In genomic region chr12:112470216-112470615, GRCm38 (mm10) we compare ENCODE assay signal across 17 mouse cellular contexts. TPM values are rescaled to one million over a fixed set of nuclear protein-coding genes. Genes with fewer than 3 reads are reported as not detected.
DNase-seq lines count a peak whose midpoint lies in the region; ATAC-seq lines count a peak whose summit lies in the region.
"Had no signal": no experiment of that assay in that cellular context is flagged by ENCODE, and none has a peak within 500 bp of the region (broad histone marks: within the 10 kb centered on the region; RNA-seq: fewer than 3 reads in every experiment).

No protein-coding gene starts in this region.

- WGBS in hindbrain, embryonic 10.5 days = 56% methylated on average over 5 of the region's 5 CpGs
- 26% methylated on average over 5 of the region's 5 CpGs for WGBS in hindbrain, embryonic 16.5 days
- 47% methylated on average over 5 of the region's 5 CpGs for WGBS in forebrain, embryonic 11.5 days
- WGBS in hindbrain, embryonic 13.5 days = 36% methylated on average over 5 of the region's 5 CpGs
- WGBS in midbrain, embryonic 12.5 days = 49% methylated on average over 5 of the region's 5 CpGs

- no peak overlapping the region for H3K9ac ChIP-seq in hindbrain, embryonic 16.5 days (ENCODE audit: low read depth, low read length)
- H3K9ac ChIP-seq in forebrain, embryonic 11.5 days (ENCODE audit: low read length) = no peak overlapping the region
- H3K9ac ChIP-seq in hindbrain, embryonic 13.5 days = no peak overlapping the region
- H3K9ac ChIP-seq in midbrain, embryonic 12.5 days (replicated peaks) = no peak overlapping the region
- H3K9ac ChIP-seq: heart, embryonic 15.5 days; limb, embryonic 15.5 days had no signal

- H3K9me3 ChIP-seq in hindbrain, embryonic 10.5 days = no peaks in the 10 kb centered on the region
- no peaks in the 10 kb centered on the region for H3K9me3 ChIP-seq in hindbrain, embryonic 16.5 days (ENCODE audit: control insufficient read depth, low read length)
- H3K9me3 ChIP-seq in forebrain, embryonic 11.5 days (ENCODE audit: control insufficient read depth, low read length) = no peaks in the 10 kb centered on the region
- H3K9me3 ChIP-seq in hindbrain, embryonic 13.5 days = no peaks in the 10 kb centered on the region
- no peaks in the 10 kb centered on the region for H3K9me3 ChIP-seq in midbrain, embryonic 12.5 days
- H3K9me3 ChIP-seq: heart, embryonic 15.5 days; limb, embryonic 15.5 days had no signal

- DNase-seq in hindbrain, embryonic 10.5 days (ENCODE audit: low spot score) = no peak
- no peak for DNase-seq in forebrain, embryonic 11.5 days (ENCODE audit: low spot score)
- DNase-seq in gastrocnemius, postnatal 25 days = no peak
- DNase-seq in adrenal gland, adult 8-10 months = no peak
- DNase-seq in spleen, adult 12 weeks (ENCODE audit: low spot score) = no peak
- DNase-seq: cerebellum, postnatal 36 days; heart, adult 11 months; lung, adult 2 months had no signal

- ATAC-seq in hindbrain, embryonic 16.5 days = no peak
- ATAC-seq in forebrain, embryonic 11.5 days (replicated peaks; ENCODE audit: low FRiP score) = peak; percentile 43; the same call in 1 of the 2 replicates
- no peak for ATAC-seq in hindbrain, embryonic 13.5 days (ENCODE audit: low FRiP score)
- peak; percentile 58; the same call in 1 of the 2 replicates for ATAC-seq in midbrain, embryonic 12.5 days (ENCODE audit: low FRiP score, low read depth)
- ATAC-seq: inflammation-experienced regulatory T-cells, adult 6 months had no signal

- peak overlapping the region; percentile 66 for H3K27ac ChIP-seq in hindbrain, embryonic 10.5 days
- H3K27ac ChIP-seq in hindbrain, embryonic 16.5 days (ENCODE audit: low read depth, low read length) = no peak overlapping the region
- H3K27ac ChIP-seq in forebrain, embryonic 11.5 days (ENCODE audit: low read depth, low read length) = peak overlapping the region; percentile 25; the same call in 1 of the 2 replicates
- H3K27ac ChIP-seq in hindbrain, embryonic 13.5 days = peak overlapping the region; percentile 55
- peak overlapping the region; percentile 68 for H3K27ac ChIP-seq in midbrain, embryonic 12.5 days (replicated peaks)
- H3K27ac ChIP-seq: heart, embryonic 15.5 days; layer of hippocampus, adult 2 months; limb, embryonic 15.5 days; macrophage had no signal

- peaks cover 70% of the 10 kb centered on the region for H3K27me3 ChIP-seq in hindbrain, embryonic 10.5 days (ENCODE audit: insufficient read depth, poor library complexity, severe bottlenecking)
- peaks cover 5% of the 10 kb centered on the region; the same call in 1 of the 2 replicates for H3K27me3 ChIP-seq in hindbrain, embryonic 16.5 days (replicated peaks; ENCODE audit: control insufficient read depth, insufficient read depth, low read length)
- H3K27me3 ChIP-seq in forebrain, embryonic 11.5 days (ENCODE audit: control insufficient read depth, insufficient read depth, low read length) = no peaks in the 10 kb centered on the region
- peaks cover 54% of the 10 kb centered on the region for H3K27me3 ChIP-seq in hindbrain, embryonic 13.5 days
- H3K27me3 ChIP-seq in midbrain, embryonic 12.5 days = peaks cover 75% of the 10 kb centered on the region

- peaks cover 60% of the 10 kb centered on the region for H3K4me1 ChIP-seq in hindbrain, embryonic 10.5 days (replicated peaks)
- peaks cover 10% of the 10 kb centered on the region for H3K4me1 ChIP-seq in hindbrain, embryonic 16.5 days (ENCODE audit: control insufficient read depth, insufficient read depth, low read depth, low read length)
- H3K4me1 ChIP-seq in forebrain, embryonic 11.5 days (replicated peaks; ENCODE audit: control insufficient read depth, insufficient read depth, low read length) = peaks cover 19% of the 10 kb centered on the region
- H3K4me1 ChIP-seq in hindbrain, embryonic 13.5 days (replicated peaks) = peaks cover 38% of the 10 kb centered on the region
- peaks cover 26% of the 10 kb centered on the region for H3K4me1 ChIP-seq in midbrain, embryonic 12.5 days
- H3K4me1 ChIP-seq: heart, embryonic 15.5 days; limb, embryonic 15.5 days had no signal

- no peak overlapping the region for H3K4me2 ChIP-seq in hindbrain, embryonic 16.5 days (ENCODE audit: low read length)
- no peak overlapping the region for H3K4me2 ChIP-seq in forebrain, embryonic 11.5 days (ENCODE audit: low read depth, low read length, severe bottlenecking)
- no peak overlapping the region for H3K4me2 ChIP-seq in hindbrain, embryonic 13.5 days
- no peak overlapping the region; the same call in 1 of the 2 replicates for H3K4me2 ChIP-seq in midbrain, embryonic 12.5 days (replicated peaks)
- H3K4me2 ChIP-seq: heart, embryonic 15.5 days; limb, embryonic 15.5 days had no signal

- H3K36me3 ChIP-seq in hindbrain, embryonic 10.5 days = no peaks in the 10 kb centered on the region
- no peaks in the 10 kb centered on the region for H3K36me3 ChIP-seq in hindbrain, embryonic 16.5 days (ENCODE audit: control insufficient read depth, insufficient read depth, low read length)
- no peaks in the 10 kb centered on the region for H3K36me3 ChIP-seq in forebrain, embryonic 11.5 days (ENCODE audit: control insufficient read depth, insufficient read depth, low read length)
- H3K36me3 ChIP-seq in hindbrain, embryonic 13.5 days = no peaks in the 10 kb centered on the region
- no peaks in the 10 kb centered on the region for H3K36me3 ChIP-seq in midbrain, embryonic 12.5 days
- H3K36me3 ChIP-seq: heart, embryonic 15.5 days; limb, embryonic 15.5 days had no signal

- no peak overlapping the region for H3K4me3 ChIP-seq in hindbrain, embryonic 10.5 days
- no peak overlapping the region for H3K4me3 ChIP-seq in hindbrain, embryonic 16.5 days (ENCODE audit: low read length)
- H3K4me3 ChIP-seq in forebrain, embryonic 11.5 days (ENCODE audit: low read depth, low read length) = no peak overlapping the region
- no peak overlapping the region for H3K4me3 ChIP-seq in hindbrain, embryonic 13.5 days
- no peak overlapping the region for H3K4me3 ChIP-seq in midbrain, embryonic 12.5 days
- H3K4me3 ChIP-seq: heart, embryonic 15.5 days; layer of hippocampus, adult 2 months; limb, embryonic 15.5 days had no signal

RNA-seq across cellular contexts. Expression of gene A530016L24Rik, which starts 19.0 kb away (rescaled TPM):
- polyA plus RNA-seq in hindbrain, embryonic 10.5 days (2016; fragmentation: Nextera tagmentation; extraction: Ambion mirVana) = not detected in 2 replicates
- 0.10 and 0.12 TPM in 2 replicates for polyA plus RNA-seq in hindbrain, embryonic 16.5 days (2015; fragmentation: Nextera tagmentation; extraction: Ambion mirVana)
- polyA plus RNA-seq in forebrain, embryonic 11.5 days (2014; fragmentation: Nextera tagmentation; extraction: Ambion mirVana) = 0.13 TPM in 1 of 2 replicates, not detected in the other
- polyA plus RNA-seq in hindbrain, embryonic 13.5 days (2015; fragmentation: Nextera tagmentation; extraction: Ambion mirVana) = 0.12 TPM in 1 of 2 replicates, not detected in the other
- polyA plus RNA-seq in midbrain, embryonic 12.5 days (2016; fragmentation: Nextera tagmentation; extraction: Ambion mirVana) = not detected in 2 replicates
- total RNA-seq in gastrocnemius, postnatal 25 days (2021) = 1 to 10 TPM in 1 of 2 experiments, under 1 TPM in 1; 0.69 to 5.5 TPM
- 10 to 100 TPM; 15.9 to 41.5 (median 18.6) TPM for total RNA-seq in adrenal gland, adult 8-10 months (2022)
- polyA plus RNA-seq: embryonic facial prominence, embryonic 11.5 days; inflammation-experienced regulatory T-cells, adult 6 months; macrophage had no signal

RNA-seq across cellular contexts. Expression of gene Tmem179, which starts 46.3 kb away (rescaled TPM):
- 2.9 and 7.2 TPM in 2 replicates for polyA plus RNA-seq in hindbrain, embryonic 10.5 days (2016; fragmentation: Nextera tagmentation; extraction: Ambion mirVana)
- polyA plus RNA-seq in hindbrain, embryonic 16.5 days (2015; fragmentation: Nextera tagmentation; extraction: Ambion mirVana) = 92.7 and 96.1 TPM in 2 replicates
- 3.1 and 3.4 TPM in 2 replicates for polyA plus RNA-seq in forebrain, embryonic 11.5 days (2014; fragmentation: Nextera tagmentation; extraction: Ambion mirVana)
- 40.8 and 44.4 TPM in 2 replicates for polyA plus RNA-seq in hindbrain, embryonic 13.5 days (2015; fragmentation: Nextera tagmentation; extraction: Ambion mirVana)
- 9.7 and 12.0 TPM in 2 replicates for polyA plus RNA-seq in midbrain, embryonic 12.5 days (2016; fragmentation: Nextera tagmentation; extraction: Ambion mirVana)
- under 1 TPM in 1 of 2 experiments, not detected in 1; 0.18 TPM for total RNA-seq in gastrocnemius, postnatal 25 days (2021)
- 10 to 100 TPM in 2 of 4 experiments, 1 to 10 TPM in 2; 9.5 to 15.5 (median 10.5) TPM for total RNA-seq in adrenal gland, adult 8-10 months (2022)
- polyA plus RNA-seq: inflammation-experienced regulatory T-cells, adult 6 months; macrophage had no signal

Comparison
In these comparisons a context has a peak if more than half of its experiments do, and no peak if none do; other contexts are left out.
1. ATAC-seq: peak in forebrain, embryonic 11.5 days (single experiment) and midbrain, embryonic 12.5 days (single experiment); none in hindbrain, embryonic 16.5 days (single experiment) and hindbrain, embryonic 13.5 days (single experiment).